Mouse (Mus musculus): Measurements from ENCODE around the gene Azin2. TPM values are rescaled to one million over a fixed set of nuclear protein-coding genes. Genes with fewer than 3 reads are reported as not detected.
A peak's percentile ranks its signal among the peaks of the same experiment; 100 is the strongest.

Gene Azin2
- polyA plus RNA-seq, 1 experiment from 2014 or later: 21.3 TPM

GRCm38 (mm10) chr4:128957155-128957911 lies 4.9 kb downstream of the Azin2 start:
- Histone ChIP-seq H3K4me2 (replicated peaks) (no peak overlapping the region), H3K9me3 (no peaks in the 10 kb centered on the region), H3K9ac (replicated peaks) (no peak overlapping the region), H3K36me3 (no peaks in the 10 kb centered on the region), H3K27ac (no peak overlapping the region), H3K27me3 (peaks cover 8% of the 10 kb centered on the region), H3K4me1 (replicated peaks) (peaks cover 35% of the 10 kb centered on the region), H3K4me3 (replicated peaks) (no peak overlapping the region)
- 49% methylated on average over 11 of the region's 11 CpGs for WGBS
- no peak for ATAC-seq

GRCm38 (mm10) chr4:128953851-128954250 lies 8.4 kb downstream of the Azin2 start:
- no peak for ATAC-seq
- Histone ChIP-seq H3K27ac (no peak overlapping the region), H3K9ac (replicated peaks) (no peak overlapping the region), H3K36me3 (no peaks in the 10 kb centered on the region), H3K9me3 (no peaks in the 10 kb centered on the region), H3K4me2 (replicated peaks) (no peak overlapping the region), H3K4me1 (replicated peaks) (peaks cover 18% of the 10 kb centered on the region), H3K4me3 (replicated peaks) (no peak overlapping the region), H3K27me3 (no peaks in the 10 kb centered on the region)
- WGBS: 71% methylated on average over 5 of the region's 5 CpGs

- Histone ChIP-seq H3K4me2 (replicated peaks) (no peak overlapping the region), H3K4me3 (replicated peaks) (no peak overlapping the region), H3K36me3 (no peaks in the 10 kb centered on the region), H3K4me1 (replicated peaks) (peaks cover 20% of the 10 kb centered on the region), H3K27me3 (no peaks in the 10 kb centered on the region), H3K27ac (no peak overlapping the region), H3K9me3 (no peaks in the 10 kb centered on the region), H3K9ac (replicated peaks) (no peak overlapping the region)
- ATAC-seq: no peak
- 83% methylated on average over 5 of the region's 5 CpGs for WGBS
Observed at GRCm38 (mm10) chr4:128950461-128950860, 11.8 kb downstream of the Azin2 start.

- no peak for ATAC-seq
- Histone ChIP-seq H3K9me3 (no peaks in the 10 kb centered on the region), H3K9ac (replicated peaks) (no peak overlapping the region), H3K4me3 (replicated peaks) (no peak overlapping the region), H3K27ac (no peak overlapping the region), H3K4me2 (replicated peaks) (no peak overlapping the region), H3K4me1 (replicated peaks) (peaks cover 12% of the 10 kb centered on the region; the same call in 1 of the 2 replicates), H3K36me3 (no peaks in the 10 kb centered on the region), H3K27me3 (no peaks in the 10 kb centered on the region)
- WGBS: 55% methylated on average over 15 of the region's 15 CpGs
Observed at GRCm38 (mm10) chr4:128949470-128950005, 12.7 kb downstream of the Azin2 start.

- Histone ChIP-seq H3K9ac (replicated peaks) (no peak overlapping the region), H3K27me3 (no peaks in the 10 kb centered on the region), H3K27ac (no peak overlapping the region), H3K36me3 (no peaks in the 10 kb centered on the region), H3K4me3 (replicated peaks) (no peak overlapping the region), H3K4me2 (replicated peaks) (no peak overlapping the region), H3K9me3 (no peaks in the 10 kb centered on the region), H3K4me1 (replicated peaks) (peaks cover 8% of the 10 kb centered on the region; the same call in 1 of the 2 replicates)
- ATAC-seq: no peak
- 30% methylated on average over 6 of the region's 6 CpGs for WGBS
Observed at GRCm38 (mm10) chr4:128948137-128948674, 14.0 kb downstream of the Azin2 start.

GRCm38 (mm10) chr4:128947326-128947933 lies 14.8 kb downstream of the Azin2 start:
- peak; percentile 56; the same call in 1 of the 2 replicates for ATAC-seq
- Histone ChIP-seq H3K9me3 (no peaks in the 10 kb centered on the region), H3K4me3 (replicated peaks) (no peak overlapping the region), H3K9ac (replicated peaks) (no peak overlapping the region), H3K4me2 (replicated peaks) (0 out of 2 replicates have a peak overlapping the region, but pooled peaks have one; percentile 5), H3K27ac (no peak overlapping the region), H3K27me3 (no peaks in the 10 kb centered on the region), H3K36me3 (no peaks in the 10 kb centered on the region), H3K4me1 (replicated peaks) (peaks cover 8% of the 10 kb centered on the region; the same call in 1 of the 2 replicates)
- WGBS: 16% methylated on average over 18 of the region's 18 CpGs

- WGBS: 74% methylated on average over 9 of the region's 9 CpGs
- Histone ChIP-seq H3K27me3 (no peaks in the 10 kb centered on the region), H3K4me3 (replicated peaks) (no peak overlapping the region), H3K4me2 (replicated peaks) (no peak overlapping the region), H3K9me3 (no peaks in the 10 kb centered on the region), H3K36me3 (no peaks in the 10 kb centered on the region), H3K27ac (no peak overlapping the region), H3K9ac (replicated peaks) (no peak overlapping the region), H3K4me1 (replicated peaks) (peaks cover 8% of the 10 kb centered on the region; the same call in 1 of the 2 replicates)
- ATAC-seq: no peak
Observed at GRCm38 (mm10) chr4:128946736-128947135, 15.5 kb downstream of the Azin2 start.

- Histone ChIP-seq H3K4me1 (replicated peaks) (peaks cover 5% of the 10 kb centered on the region; the same call in 1 of the 2 replicates), H3K4me2 (replicated peaks) (no peak overlapping the region), H3K27me3 (no peaks in the 10 kb centered on the region), H3K36me3 (no peaks in the 10 kb centered on the region), H3K9me3 (no peaks in the 10 kb centered on the region), H3K27ac (no peak overlapping the region), H3K9ac (replicated peaks) (no peak overlapping the region), H3K4me3 (replicated peaks) (no peak overlapping the region)
- no peak for ATAC-seq
- 56% methylated on average over 3 of the region's 3 CpGs for WGBS
Observed at GRCm38 (mm10) chr4:128942346-128942745, 19.9 kb downstream of the Azin2 start.

GRCm38 (mm10) chr4:128935595-128935994 lies 26.6 kb downstream of the Azin2 start:
- Histone ChIP-seq H3K36me3 (no peaks in the 10 kb centered on the region), H3K4me3 (replicated peaks) (no peak overlapping the region), H3K27me3 (no peaks in the 10 kb centered on the region), H3K4me2 (replicated peaks) (no peak overlapping the region), H3K9me3 (no peaks in the 10 kb centered on the region), H3K9ac (replicated peaks) (no peak overlapping the region), H3K4me1 (replicated peaks) (no peaks in the 10 kb centered on the region), H3K27ac (no peak overlapping the region)
- 68% methylated on average over 5 of the region's 5 CpGs for WGBS
- no peak for ATAC-seq

GRCm38 (mm10) chr4:128932783-128933182 lies 29.5 kb downstream of the Azin2 start:
- no peaks in the 10 kb centered on the region for H3K9me3 ChIP-seq
- peaks cover under 1% of the 10 kb centered on the region; the same call in 1 of the 2 replicates for H3K27me3 ChIP-seq
- no peaks in the 10 kb centered on the region for H3K36me3 ChIP-seq
- 74% methylated on average over 7 of the region's 7 CpGs for WGBS
- H3K4me3 ChIP-seq (replicated peaks): no peak overlapping the region
- ATAC-seq: no peak
- H3K9ac ChIP-seq (replicated peaks): no peak overlapping the region
- H3K4me1 ChIP-seq (replicated peaks): no peaks in the 10 kb centered on the region
- no peak overlapping the region for H3K27ac ChIP-seq
- no peak overlapping the region for H3K4me2 ChIP-seq (replicated peaks)

GRCm38 (mm10) chr4:128924841-128925606 lies 37.2 kb downstream of the Azin2 start:
- H3K4me3 ChIP-seq (replicated peaks): peak overlapping the region; percentile 42
- peaks cover 34% of the 10 kb centered on the region for H3K27me3 ChIP-seq
- peak overlapping the region; percentile 71 for H3K4me2 ChIP-seq (replicated peaks)
- WGBS: 13% methylated on average over 36 of the region's 36 CpGs
- peak overlapping the region; percentile 39; the same call in 1 of the 2 replicates for H3K27ac ChIP-seq
- peak overlapping the region; percentile 49; the same call in 1 of the 2 replicates for H3K9ac ChIP-seq (replicated peaks)
- H3K9me3 ChIP-seq: no peaks in the 10 kb centered on the region
- no peaks in the 10 kb centered on the region for H3K36me3 ChIP-seq
- peaks cover 8% of the 10 kb centered on the region for H3K4me1 ChIP-seq (replicated peaks)
- ATAC-seq: peak; percentile 93

All from midbrain, embryonic 13.5 days (tissue).